Mouse (Mus musculus) small intestine, adult 2 months (tissue): ENCODE data around the gene Eif1.

Experiments used
- CTCF ChIP-seq: fragments of 200-500 bp; IDR thresholded peaks from 2 replicates; pipeline ENCODE4 v1.5.1; 2012; ENCODE audit warnings: low read depth, mild to moderate bottlenecking, control low read depth, inconsistent platforms, low read length, moderate library complexity, mixed read lengths; ENCODE audit not compliant: insufficient replicate concordance, insufficient read length; ENCODE audit errors: extremely low read depth
- POLR2A ChIP-seq: fragments of 200-500 bp; IDR thresholded peaks from 2 replicates; pipeline ENCODE4 v1.6.1; 2012; ENCODE audit warnings: low read depth, mild to moderate bottlenecking, control low read depth, inconsistent platforms, low read length, moderate library complexity

DNA sequence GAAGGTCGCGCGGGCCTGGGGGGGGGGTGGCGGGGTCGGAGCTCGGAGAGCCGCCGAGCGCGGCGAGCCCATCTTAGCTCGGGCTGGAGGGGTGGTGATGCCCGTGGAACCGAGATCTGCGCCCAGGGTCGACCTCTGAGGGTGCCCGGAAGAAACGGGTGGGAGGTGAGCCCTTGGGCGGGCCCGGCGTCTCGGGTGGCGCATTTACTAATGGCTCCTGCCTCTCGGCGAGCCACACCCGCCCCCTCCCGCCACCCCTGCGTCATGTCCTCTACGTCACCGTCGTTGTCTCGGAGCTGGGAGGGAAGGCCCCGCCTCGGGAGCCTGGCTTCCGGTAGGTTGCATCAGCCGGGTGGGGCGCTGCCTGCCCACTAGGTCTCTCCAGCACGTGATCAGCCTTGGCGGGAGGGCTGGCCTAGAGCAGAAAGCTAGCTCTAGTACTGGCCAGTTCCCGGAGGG, 516 bp downstream of the Eif1 start:
- TF ChIP-seq POLR2A: peak; percentile 81
- no peak for TF ChIP-seq CTCF
